Mouse (Mus musculus): ENCODE data around the gene Angptl2.
A peak's percentile ranks its signal among the peaks of the same experiment; 100 is the strongest.

Gene Angptl2

DNA sequence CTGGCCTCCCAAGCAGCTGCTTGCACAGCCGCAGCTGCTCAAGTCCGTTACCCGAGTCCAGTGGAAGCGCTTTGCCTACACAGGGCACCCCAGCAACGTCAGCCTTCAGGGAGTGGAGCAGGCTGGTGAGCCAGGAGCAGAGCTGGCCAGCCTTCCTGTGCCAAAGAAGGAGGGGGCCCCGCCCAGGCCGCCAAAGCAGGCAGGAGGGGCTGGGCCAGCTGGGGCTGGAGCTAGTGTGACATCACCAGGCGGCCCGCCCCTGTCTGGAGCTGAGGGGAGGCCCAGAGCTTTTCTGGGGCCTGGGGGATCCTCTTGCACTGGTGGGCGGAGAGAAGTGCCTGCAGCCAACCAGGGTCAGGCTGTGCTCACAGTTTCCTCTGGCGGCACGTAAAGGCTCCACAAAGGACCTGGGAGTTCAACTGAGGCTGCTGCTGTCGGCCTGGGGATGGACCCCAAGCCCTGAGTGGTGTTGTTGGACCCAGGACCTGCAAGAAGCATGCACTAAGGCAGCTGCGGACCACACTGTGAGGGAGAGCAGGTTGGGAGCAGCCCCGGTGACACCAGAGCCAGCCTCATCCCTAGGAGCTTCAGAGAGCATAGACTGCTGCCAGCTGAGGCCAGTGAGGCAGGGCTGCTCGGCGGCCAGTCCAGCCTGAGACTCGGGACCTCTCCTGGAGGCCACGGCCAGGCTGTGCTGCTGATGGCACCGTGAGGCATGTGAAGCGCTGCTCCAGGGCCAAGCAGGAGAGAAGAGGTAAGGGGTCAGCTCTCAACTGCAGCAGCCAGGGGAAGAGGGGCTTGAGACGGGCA, at the start of gene Angptl2:
Gene Angptl2 (plus strand): TSS at position 370 of the 810 bp plus-strand sequence.
- peak; percentile 63 for DNase-seq

DNA sequence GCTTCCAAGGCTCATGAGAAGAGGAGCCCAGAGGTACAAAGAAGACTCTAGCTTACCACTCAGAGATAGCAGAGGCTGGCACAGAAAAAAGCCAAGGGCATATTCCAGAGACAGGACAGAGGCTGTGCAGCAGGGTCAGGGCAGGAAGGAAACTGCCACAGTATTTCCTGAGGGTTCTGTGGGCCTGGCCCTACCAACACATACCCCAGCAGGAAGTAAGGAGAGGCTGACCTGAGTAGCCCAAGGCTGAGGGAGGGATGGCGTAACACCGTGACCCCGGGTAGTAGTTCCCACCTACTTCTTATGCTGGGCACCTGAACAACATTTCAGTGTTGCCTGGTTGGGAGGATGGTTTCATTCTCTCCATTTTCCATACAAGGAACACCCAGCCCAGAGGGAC, 48.8 kb upstream of the Angptl2 start:
- DNase-seq, result no peak

DNA sequence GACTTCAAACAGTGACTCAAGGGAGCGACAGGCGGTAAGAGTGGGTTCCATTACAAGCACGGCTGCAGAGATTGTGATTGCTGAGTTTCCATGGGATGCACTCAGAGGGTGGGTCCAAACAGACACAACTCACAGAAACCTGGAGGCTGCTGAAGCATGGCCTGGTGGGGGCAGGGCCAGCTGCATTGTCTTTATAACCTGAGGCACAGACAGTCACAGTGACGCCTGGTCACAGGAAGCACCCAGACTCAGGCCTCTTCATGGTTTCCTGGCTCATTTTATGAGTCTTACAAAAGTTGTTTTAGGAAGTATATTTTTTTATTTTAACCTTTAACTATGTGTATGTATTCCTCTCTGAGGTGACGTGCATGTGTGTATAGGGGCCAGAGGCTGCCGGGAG, 46.4 kb upstream of the Angptl2 start:
- DNase-seq, result no peak

DNA sequence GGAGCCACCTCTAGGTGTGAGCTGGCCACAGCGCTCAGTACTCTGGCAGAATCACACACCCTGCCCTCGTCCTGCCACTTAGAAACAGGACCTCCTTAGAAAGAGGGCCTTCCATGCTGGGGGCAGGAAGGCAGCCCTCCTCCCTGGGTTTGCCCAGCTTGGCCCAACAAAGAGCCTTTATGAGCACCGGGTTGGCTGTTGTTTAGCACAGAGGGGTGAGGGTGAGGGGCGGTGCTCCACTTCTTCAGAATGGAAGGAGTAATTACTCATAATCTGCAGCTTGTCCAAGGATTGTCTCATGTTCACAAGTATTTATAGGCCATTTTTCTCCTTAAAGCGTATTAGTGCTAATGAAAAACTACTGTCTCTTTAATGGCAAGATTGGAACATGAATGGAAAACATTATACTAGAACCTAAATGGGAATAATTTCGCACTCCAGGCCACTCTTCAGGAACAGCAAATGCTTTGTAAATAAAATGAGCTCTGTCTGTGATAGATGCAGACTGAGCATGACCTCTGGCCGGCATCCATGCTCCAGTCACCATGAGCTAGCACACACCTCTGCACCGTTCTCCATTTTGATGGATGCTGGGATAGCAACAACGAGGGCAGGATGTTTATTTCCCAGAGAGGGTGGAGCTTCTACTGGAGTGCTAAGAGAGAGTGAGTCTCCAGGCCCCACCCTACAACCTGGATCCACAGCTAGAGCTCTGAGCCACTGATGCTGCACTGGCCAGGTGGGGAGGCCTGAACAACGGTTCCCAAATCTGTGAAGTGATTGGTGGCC, 44.9 kb upstream of the Angptl2 start:
- no peak for DNase-seq

DNA sequence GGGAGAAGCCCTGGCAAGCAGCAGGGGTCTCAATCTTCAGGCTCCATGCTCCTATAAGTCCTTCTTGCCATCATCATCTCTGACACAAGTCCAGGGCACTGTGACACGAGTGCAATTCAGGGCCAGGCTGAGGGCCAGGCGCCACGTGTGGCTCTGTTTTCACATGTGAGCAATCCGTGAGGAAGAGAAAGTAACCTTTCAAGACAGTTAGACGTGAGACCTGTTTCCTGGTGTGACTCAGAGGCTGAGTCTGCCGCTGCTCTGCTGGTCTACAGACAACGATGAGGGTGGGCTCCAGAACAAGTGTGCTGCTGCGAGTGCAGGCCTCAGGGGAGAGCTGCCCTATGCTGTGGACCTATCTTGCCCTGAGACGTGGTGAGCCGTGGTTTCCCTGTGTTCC, 42.7 kb upstream of the Angptl2 start:
- DNase-seq, result no peak

DNA sequence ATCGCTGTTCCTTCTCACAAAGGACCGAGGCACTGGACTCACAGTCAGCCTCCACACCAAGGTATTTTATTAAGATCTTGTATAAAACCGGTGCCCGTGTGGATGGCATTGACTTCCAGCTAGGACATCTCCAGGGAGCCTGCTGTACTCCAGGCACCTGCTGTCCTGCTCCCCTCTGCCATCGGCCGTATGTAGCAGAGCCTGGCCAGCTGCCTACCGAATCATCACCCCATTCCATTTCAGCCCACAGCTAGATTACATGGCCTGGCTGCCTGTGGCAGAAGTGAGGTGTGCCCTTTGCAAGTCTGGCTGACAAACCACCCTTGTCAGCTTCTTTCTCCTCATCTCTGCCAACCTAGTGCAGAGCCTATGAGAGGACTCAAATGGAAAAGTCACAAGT, 42.2 kb upstream of the Angptl2 start:
- DNase-seq, result no peak

DNA sequence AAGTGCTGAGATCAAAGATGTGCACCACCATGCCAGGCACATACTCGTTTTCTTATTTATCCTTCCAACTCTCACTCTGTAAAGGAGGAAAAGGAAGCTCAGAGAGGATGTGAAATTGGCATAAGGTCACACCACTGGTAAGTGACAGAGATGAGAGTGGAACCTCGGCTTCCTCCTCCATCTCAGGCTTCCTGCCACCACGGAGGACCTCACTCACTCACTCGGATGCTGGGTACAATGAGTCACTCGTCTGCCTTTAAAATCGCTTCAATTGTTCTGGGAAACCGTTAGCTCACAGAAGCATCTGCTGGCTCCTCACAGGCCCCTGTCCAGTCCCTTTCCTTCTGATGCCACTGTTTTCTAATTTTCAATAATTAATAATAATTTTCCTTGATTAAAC, 39.4 kb upstream of the Angptl2 start:
- no peak for DNase-seq

DNA sequence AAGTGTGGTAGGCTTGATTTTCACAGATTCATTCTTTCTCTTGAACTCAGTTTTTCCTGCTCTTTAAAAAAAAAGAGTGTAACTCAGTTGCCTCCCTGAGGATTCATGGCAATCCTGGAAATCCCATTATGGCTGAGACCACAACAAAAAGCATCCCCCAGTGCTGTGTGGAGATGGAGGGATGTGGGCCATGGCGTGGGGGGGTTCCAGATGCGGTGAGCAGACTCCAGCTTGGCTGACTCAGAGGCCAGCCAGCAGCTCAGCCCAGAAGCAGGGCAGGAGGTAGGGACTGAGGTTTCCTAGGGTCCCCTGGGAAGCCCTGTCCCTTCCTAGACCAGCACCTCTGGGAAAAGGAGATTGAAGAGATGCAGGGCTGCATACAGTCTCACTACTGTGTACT, 38.9 kb upstream of the Angptl2 start:
- no peak for DNase-seq

DNA sequence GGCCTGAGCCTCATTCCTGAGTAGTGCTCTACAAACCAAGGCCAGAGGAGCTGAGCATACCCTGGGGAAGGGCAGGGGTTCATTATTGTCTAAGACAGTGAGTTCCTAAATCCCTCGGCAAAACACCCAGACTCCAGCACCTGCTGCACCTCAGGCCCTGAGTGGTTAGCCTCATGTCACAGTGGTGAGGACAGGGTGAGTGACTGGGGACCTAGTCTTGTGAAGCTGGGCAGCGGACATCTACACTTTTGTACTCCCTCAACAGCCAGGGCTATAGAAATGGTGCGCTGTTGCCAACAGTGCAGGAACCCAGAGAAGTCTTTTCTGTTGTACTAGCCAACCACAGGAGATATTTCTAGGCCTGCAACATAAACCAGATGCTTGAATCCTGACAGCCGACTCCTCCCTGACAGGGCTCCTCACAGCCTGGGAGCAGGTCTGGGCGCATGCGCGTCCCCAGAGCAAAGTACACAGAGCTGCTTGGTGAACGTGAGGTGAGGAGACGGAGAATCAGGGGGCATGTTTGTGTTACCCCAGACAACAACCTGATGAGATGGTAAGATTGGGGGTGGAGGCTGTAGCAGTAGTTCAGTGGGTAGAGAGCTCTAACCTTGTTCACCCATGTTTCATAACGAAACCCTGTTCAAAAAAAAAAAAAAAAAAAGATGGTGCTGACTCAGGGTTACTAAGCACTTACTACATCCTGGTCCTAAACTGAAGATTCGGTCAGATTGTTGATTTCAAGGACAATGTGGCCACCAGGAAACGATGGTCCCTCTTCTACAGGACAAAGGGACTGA, 38.2 kb upstream of the Angptl2 start:
- DNase-seq, result no peak

DNA sequence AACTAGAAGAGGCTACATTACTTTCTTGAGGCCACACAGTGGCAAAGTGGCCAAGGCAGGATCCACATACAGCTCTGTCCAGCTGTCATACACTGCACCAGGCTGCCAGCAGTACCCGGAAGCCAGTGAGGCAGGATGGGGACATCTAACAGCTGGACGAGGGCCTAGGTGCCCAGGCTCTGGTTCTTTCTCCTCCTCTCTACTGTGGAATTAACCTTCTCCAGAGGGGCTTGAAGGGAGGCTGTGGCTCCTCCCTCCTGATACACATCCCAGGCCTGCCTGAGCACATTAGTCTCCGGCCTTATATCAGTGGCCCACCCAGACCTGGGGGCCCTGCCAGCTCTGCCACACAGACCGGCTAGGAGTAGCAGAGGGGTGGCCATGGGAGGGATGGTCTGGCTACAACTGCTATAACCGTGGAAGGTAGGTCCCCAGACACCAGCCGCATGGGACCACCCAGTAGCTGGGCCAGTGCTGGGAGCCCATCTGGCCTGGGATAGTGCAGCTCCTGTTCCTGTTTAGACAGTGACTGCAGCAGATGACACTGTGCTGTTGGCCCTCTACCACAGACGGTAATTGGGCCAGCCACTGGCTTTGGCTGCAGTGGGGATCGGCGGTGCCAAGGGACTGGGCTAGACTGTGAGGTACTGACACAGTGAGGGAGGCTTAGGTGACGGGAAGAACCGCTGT, 37.5 kb upstream of the Angptl2 start:
- peak; percentile 23 for DNase-seq

DNA sequence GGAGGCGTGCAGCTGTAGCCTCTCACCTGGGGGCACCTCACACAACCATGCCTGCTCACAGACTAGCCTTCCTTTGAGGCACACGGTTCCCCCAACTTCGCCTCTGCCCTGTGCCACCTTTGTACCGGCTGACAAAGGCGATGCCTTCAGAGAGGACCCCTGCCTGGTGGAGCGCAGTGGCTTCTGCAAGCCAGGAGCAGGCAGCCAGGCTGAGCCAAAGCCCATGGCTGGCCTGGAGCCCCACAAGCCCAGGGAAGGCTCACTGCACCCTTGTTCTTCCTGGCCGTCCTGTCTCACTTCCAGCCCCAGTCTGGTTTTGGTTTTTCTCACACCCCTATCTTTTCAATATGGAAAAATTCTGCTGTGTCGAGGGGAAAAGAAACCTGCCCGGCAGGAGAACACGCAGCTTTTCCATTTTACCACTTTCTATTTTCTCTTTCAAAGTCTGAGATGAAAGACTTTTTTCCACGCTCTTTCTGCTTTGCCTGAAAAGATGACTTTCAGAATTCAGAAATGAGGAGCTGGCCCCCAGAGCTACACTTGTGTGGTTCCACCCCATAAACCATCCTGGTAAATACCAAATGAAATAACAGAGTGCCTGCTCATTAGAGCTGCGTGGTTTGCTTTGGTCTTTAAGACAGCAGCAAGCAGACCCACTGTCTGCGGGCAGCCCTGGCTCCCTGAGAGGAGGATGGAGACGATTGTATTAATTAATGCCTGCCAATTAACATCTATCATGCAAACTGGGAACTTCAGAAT, 36.5 kb upstream of the Angptl2 start:
- no peak for DNase-seq

DNA sequence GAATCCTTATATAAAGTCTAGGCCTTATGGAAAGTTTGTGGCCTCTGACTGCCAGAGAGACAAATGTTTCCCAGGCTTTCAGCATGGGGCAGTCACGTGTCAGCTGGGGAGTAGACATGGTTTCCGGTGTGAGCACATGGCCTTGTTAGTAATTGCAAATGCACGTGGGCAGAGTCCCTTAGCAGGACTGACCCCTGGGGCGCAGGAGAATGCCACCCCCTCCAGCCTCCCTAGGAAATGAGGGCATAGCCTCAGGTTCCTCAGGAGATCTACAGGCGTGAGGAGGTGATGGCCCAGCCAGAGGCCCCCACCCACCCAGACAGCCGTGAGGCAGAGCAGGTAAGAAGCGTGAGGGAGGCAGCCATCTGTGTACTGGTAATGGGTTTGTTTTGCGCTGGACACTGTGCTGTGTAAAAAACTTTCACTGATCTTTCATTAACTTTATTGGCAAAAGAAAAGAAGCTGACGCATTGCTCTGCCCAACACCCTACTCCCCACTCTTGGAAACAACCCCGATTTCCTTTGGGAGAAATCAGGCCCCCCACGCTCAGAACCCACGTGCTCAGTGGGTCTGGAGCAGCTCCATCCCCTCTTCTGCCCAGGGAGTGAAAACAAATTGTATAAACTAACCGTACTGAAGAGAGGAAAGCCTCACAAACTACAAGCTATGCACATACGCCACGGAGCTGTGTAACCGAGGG, 35.8 kb upstream of the Angptl2 start:
- DNase-seq, result no peak

DNA sequence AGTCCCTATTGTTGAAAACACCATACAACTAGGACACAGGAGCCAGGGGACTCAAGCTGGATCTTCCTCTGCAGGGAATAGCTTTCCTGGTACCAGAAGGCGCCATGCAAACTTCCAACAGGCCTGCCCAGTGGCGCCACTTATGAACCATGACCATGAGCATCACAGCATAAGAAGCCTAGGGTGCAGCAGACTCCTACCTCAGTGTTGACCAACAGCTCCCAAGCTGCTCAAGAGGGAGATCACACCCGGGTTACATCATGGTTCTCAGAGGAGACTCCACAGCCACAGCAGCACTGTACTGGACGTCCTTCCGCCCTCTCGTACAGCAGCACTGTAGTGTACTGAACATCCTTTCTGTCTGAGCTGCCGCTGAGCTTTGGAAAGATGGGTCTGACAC, 32.5 kb upstream of the Angptl2 start:
- no peak for DNase-seq

DNA sequence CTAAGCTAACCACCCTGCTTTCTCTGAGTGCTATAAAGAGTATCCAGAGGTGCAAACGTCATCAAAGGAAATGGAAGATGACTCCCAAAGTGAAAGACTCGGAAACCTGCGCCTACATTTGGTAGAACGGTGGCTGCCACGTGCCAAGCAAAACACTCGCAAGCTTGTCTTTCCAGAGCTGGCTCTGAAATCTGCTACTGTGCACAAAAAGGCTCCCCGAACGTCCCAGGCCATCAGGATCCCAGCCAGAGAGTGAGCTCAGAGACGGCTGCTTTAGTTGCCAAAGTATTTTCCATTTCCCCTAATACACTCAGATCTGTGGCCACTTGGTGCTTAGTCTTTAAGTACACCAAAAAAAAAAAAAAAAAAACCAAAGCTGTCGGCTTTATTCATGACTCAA, 31.2 kb upstream of the Angptl2 start:
- no peak for DNase-seq

DNA sequence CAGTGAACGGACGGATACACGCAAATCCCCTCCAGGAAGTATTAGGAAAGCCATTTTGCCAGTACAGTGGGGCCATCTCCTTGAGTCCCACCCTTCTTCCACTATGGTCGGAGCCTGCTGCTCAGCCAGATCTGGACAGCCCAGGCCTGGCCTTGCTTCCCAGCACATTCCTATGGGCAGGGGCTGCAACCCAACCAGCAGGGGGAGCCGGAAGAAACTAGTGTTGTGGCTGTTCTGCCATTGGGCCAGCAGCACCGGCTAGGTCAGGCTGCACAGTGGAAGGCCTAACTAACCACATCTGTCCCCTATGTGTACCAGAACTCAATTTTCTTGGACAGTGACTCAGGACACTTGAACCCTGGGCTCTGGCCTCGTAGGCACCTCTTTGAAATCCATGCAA, 30.6 kb upstream of the Angptl2 start:
- DNase-seq, result peak; percentile 37

DNA sequence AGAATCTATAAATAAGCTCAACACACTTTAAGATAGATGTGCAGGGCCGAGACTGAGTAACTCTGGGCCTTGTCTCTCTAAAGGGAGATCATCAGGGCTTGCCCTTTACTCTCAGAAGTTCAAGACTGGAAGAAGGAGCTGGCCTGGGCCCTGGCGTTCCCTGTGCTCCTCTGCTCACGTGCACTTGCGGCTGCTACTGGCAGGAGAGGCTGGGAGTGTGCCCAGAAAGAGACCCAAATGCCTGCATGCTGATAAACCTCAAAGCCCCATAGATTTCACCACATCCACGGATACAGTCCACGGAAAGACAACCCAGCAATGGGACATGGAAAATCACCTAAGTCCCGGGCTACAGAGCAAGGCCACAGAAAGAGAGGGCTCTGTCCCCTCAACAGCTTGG, 29.4 kb upstream of the Angptl2 start:
- no peak for DNase-seq

DNA sequence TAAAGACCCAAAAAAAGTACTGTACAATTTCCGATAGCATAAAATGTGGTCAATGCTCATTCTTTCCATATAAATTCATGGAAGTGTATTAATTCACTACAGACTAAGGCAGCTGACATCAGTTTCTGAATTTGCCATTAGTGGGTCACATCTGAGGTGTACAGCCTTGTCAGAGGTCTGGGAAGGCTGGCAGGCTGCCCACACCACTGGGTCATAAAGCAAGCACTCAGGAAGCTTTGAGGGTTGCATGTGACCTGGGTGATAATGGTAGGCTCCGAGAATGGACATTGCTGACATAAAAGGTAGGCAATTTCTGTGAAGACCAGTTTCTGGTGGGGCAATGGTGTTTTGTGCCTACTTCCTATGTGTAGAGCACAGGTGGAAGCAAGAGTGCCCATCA, 28.0 kb upstream of the Angptl2 start:
- DNase-seq, result no peak

DNA sequence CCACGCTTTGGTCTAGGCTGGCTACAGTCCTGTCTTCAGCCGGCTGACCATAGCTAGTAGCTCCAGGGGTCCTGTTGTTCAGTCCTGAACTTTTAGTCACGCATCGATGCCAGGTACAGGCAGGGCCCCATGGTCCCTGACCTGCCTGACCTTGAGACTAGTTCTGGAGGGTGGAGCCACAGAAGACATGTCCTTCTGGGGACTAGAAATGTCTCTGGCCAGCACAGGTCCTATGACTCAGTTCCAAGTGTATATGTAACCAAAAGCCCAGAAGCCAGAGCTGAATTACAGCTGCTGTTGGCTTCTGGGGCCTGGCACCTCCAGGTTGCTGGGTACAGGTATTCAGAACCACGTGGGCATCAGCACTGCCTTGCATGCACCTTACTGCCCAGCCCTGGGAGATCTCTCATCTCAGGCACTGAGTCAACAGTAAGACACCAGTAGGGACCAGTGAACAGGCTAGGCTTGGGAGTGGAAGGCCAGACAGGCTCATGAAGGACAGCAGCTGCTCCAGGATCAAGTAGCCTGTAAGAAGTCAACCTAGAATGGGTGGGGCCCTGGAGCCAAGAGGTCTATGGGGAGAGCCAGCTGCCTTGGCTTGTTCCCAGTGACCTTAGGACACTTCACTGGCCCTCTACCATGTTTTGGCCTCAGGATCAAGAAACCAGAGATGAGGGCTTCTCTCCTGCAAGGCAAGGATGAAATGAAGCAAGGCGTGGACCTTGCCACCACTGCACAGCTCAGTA, 26.8 kb upstream of the Angptl2 start:
- DNase-seq, result no peak

DNA sequence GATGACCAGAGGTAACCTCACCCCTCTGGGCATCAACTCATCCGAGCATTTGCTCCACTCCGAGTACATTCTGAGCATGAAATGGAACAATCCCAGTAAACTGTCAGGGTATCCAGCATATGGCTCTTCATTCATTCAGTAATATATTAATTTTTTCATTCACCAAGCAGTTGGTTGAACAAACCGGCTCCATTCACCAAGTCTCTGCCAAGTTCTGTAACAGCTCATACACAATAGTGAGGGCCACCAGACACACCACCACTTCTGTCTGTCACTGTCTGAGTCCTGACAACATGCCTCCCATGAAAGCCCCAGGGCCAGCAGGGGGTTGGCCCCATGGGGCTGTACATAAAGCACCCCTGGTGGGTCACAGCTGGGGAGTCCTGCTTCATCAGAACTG, 25.9 kb upstream of the Angptl2 start:
- no peak for DNase-seq

DNA sequence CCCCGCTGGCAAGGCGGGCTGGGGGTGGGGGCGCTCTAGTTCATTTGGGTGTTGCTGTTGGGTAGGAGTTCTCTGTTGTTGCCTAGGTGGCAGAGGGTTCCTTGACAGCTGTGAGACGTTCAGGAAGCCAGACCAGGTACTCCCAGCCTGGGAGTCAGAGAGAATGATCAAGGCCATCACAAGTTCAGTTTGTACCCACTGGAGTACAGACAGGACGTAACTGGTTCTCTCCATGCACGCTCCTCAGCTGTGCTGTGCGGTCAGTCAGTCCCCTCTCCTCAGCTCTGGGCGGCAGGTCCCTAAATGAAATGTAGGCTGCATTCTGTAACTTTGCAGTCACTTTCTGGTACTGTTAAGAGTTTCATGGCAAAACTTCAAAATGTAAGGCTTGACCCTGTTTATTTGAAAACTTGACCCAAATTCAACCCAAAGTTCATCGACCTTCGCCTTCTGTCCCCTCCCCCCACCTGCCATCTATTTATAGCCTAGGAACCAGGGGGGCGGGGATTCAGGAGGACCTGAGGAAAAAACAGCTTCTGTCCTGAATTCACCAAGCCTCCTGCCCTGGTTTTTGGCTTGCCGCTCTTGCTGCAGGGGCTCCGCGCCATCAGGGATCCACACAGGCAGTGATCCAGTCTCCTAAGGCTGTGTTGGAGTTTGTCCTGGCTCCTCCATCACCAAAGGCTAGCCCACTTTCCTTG, 15.4 kb upstream of the Angptl2 start:
- no peak for DNase-seq
